Mouse (Mus musculus) adrenal gland, adult 10 weeks (tissue): Measurements from ENCODE around the gene Amy2a5. TPM values are rescaled to one million over a fixed set of nuclear protein-coding genes. Genes with fewer than 3 reads are reported as not detected.

Experiments used
- polyA plus RNA-seq: library from polyadenylated mRNA; stranded (reverse); fragments of 350-450 nt; fragmentation: Illumina TruSeq; extraction: RNeasy Lipid Tissue Mini Kit (QIAGEN cat#74804); gene quantifications from one replicate; pipeline ENCODE4 v1.2.3, GENCODE M21; 2014; ENCODE audit warnings: low read depth, low replicate concordance

Gene Amy2a5
- polyA plus RNA-seq, result 3.6 TPM

DNA sequence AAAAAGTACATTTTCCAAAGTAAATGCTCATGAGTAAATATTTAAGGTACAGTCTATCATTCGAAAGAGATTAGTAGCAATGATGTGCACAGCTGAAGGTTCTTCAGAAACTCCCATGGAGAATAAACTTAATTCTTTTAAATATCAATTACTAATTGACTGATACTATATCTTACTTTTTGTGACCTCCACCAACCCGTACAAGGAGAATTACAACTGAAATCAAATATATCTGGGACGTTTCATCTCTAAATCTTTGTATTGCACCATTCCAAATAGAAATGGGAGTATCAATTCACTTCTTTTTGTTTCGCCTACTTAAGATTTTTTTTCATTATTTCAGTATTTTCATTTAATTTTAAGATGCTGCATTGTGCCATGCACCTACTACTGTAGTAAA is at the start of gene Amy2a5:
Amy2a5 (minus strand) TSS at position 101 of the 400 bp plus-strand sequence.

DNA sequence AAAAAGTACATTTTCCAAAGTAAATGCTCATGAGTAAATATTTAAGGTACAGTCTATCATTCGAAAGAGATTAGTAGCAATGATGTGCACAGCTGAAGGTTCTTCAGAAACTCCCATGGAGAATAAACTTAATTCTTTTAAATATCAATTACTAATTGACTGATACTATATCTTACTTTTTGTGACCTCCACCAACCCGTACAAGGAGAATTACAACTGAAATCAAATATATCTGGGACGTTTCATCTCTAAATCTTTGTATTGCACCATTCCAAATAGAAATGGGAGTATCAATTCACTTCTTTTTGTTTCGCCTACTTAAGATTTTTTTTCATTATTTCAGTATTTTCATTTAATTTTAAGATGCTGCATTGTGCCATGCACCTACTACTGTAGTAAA is 32.7 kb upstream of the Amy2a5 start, which contains the start of gene Amy2a4:
Amy2a4 (minus strand) TSS at position 101 of the 400 bp plus-strand sequence.

Other genes starting within 250 kb of the Amy2a5 start
- gene Amy2a4, start 32.6 kb upstream of the Amy2a5 start, polyA plus RNA-seq, result not detected
- not detected for gene Amy2a3, start 65.2 kb upstream of the Amy2a5 start, polyA plus RNA-seq
- not detected for gene Amy2a2, start 97.8 kb upstream of the Amy2a5 start, polyA plus RNA-seq